Mouse (Mus musculus) ES-E14 (cell line): ENCODE data around the gene Hoxd11.

Experiments
- CHD2 ChIP-seq: IDR thresholded peaks from 2 replicates; pipeline ENCODE4 v1.6.1; 2014; ENCODE audit warnings: mild to moderate bottlenecking, low read depth, low read length, inconsistent platforms
- HCFC1 ChIP-seq: IDR thresholded peaks from 2 replicates; pipeline ENCODE4 v1.6.1; 2012; ENCODE audit warnings: low read length, inconsistent platforms, borderline replicate concordance; ENCODE audit not compliant: insufficient read depth
- MAFK ChIP-seq: IDR thresholded peaks from 2 replicates; pipeline ENCODE4 v1.6.1; 2014; ENCODE audit warnings: mild to moderate bottlenecking, low read depth, low read length, inconsistent platforms; ENCODE audit not compliant: insufficient read depth
- ZNF384 ChIP-seq: IDR thresholded peaks from 2 replicates; pipeline ENCODE4 v1.6.1; 2012; ENCODE audit warnings: low read depth, low read length, inconsistent platforms

- no peak for TF ChIP-seq HCFC1
- no peak for TF ChIP-seq MAFK
- TF ChIP-seq CHD2, result no peak
- no peak for TF ChIP-seq ZNF384
These were observed 51.0 kb downstream of the Hoxd11 start for GRCm38 (mm10) chr2:74730331-74730730.
